Mouse (Mus musculus) kidney, postnatal 0 days (tissue): ENCODE measurements at regions not wholly inside any gene's neighbourhood (a gene's known extent, or its start where the extent isn't known, plus 50 kb on each side); places are given as distances from the start of the nearest gene placed in this dataset.

Source experiments
- ATAC-seq: fragments of 200-750 bp; cut with Nextera tagmentation; replicated peaks from 2 replicates; pipeline ENCODE4 v1.8.0; 2017; ENCODE audit warnings: low read depth, moderate number of reproducible peaks, moderate TSS enrichment, moderate library complexity; ENCODE audit not compliant: low FRiP score
- DNase-seq: peaks from one replicate; pipeline ENCODE4 v3.0.0-alpha.2; 2016; ENCODE audit warnings: low spot score
- H3K27ac ChIP-seq: fragments of 300-500 bp; sonication (generic); 2 replicates; pipeline ENCODE4 v1.5.1; 2014; ENCODE audit warnings: mild to moderate bottlenecking
- H3K27me3 ChIP-seq: fragments of 300-500 bp; sonication (generic); 2 replicates; pipeline ENCODE4 v1.6.1; 2014; ENCODE audit warnings: low read length, mixed read lengths; ENCODE audit not compliant: insufficient read depth
- H3K36me3 ChIP-seq: fragments of 300-500 bp; sonication (generic); 2 replicates; pipeline ENCODE4 v1.6.1; 2014; ENCODE audit warnings: low read length, mixed read lengths; ENCODE audit not compliant: insufficient read depth
- H3K4me1 ChIP-seq: fragments of 300-500 bp; sonication (generic); replicated peaks from 2 replicates; pipeline ENCODE4 v1.6.1; 2014; ENCODE audit warnings: antibody characterized with exemption, low read length, mixed read lengths; ENCODE audit not compliant: insufficient read depth
- H3K4me2 ChIP-seq: fragments of 300-500 bp; sonication (generic); 2 replicates; pipeline ENCODE4 v1.6.1; 2014; ENCODE audit warnings: mild to moderate bottlenecking, low read length, moderate library complexity, mixed read lengths
- H3K4me3 ChIP-seq: fragments of 300-500 bp; sonication (generic); replicated peaks from 2 replicates; pipeline ENCODE4 v1.5.1; 2014; ENCODE audit warnings: low read depth, low read length
- H3K9ac ChIP-seq: fragments of 300-500 bp; sonication (generic); 2 replicates; pipeline ENCODE4 v1.6.1; 2014; ENCODE audit warnings: low read depth, low read length
- H3K9me3 ChIP-seq: fragments of 300-500 bp; sonication (generic); replicated peaks from 2 replicates; pipeline ENCODE4 v1.6.1; 2016; ENCODE audit warnings: low read length, inconsistent platforms, mixed read lengths
- CTCF ChIP-seq: IDR thresholded peaks from 2 replicates; pipeline ENCODE4 v1.5.1; 2016; ENCODE audit warnings: antibody characterized with exemption, low read depth, mild to moderate bottlenecking, moderate library complexity
- WGBS: fragments of 180-500 bp; shearing (Covaris S2); extraction: QIAGEN DNeasy Blood & Tissue Kit; methylation state at CpG from one replicate; pipeline ENCODE4 v1.1.7; 2014; 5-methylcytosine and 5-hydroxymethylcytosine counted together

DNA sequence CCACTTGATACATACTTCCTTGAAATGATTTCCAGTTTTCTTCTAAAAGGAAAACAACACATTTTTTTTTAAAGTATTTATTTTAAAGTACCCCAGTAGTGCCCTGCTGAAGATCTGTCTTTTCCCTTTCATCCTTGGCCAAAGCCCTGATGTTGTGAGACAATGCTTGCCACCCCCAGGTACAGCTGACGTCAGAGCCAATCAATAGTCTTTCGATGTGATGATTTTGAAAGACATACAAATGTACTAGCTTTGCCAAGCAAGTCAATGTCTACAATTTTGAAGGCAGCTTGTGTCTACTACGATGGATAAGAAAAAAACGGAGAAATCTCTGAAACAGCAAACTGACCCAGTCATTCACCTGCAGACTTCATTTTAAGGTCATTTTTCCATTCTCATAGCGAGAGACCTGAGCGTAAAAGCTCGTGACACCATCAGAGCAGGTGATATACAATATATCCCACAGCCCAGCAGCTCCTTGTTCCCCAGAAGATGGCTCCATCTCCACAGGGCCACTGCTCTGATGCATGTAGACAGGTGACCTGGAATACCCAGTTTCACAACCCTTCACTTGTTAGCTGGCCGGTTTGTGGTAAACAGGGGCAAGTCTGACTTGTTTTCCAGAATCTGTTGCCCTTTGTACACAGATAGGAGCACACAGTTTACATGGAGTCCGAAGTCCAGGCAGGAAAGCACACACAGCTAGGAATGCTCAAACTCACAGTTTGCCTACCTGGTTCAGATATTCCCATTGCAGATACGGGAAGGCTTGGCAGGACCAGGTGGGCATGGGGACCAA lies 129.0 kb downstream of the Irs2 start:
- 83% methylated on average over 10 of the region's 10 CpGs for WGBS
- Histone ChIP-seq H3K4me1 (no peaks in the 10 kb centered on the region), H3K36me3 (no peaks in the 10 kb centered on the region), H3K9me3 (no peaks in the 10 kb centered on the region), H3K9ac (no peak overlapping the region), H3K27me3 (no peaks in the 10 kb centered on the region), H3K4me2 (no peak overlapping the region), H3K4me3 (no peak overlapping the region), H3K27ac (no peak overlapping the region)
- DNase-seq: no peak
- no peak for TF ChIP-seq CTCF
- ATAC-seq: no peak

DNA sequence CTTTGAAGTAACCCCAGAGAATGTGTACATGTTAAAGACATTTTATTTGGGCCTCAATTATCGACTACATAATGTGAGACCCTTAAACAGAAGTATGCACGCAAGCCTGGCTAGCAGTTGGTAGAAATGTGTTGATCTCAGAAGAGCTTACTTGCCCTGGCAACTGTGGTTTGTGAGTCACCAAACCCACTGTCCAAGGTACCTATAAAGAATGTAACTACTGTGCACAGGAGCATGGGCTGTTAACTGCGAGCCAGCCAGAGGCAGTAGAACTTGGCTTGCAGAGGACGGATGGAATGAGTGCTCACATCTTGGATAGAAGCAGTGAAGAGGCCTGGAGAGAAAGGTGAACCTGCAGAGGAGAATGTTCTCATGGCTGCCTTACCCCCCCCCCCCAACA lies 129.9 kb downstream of the Irs2 start:
- no peak overlapping the region for H3K9ac ChIP-seq
- H3K27ac ChIP-seq: no peak overlapping the region
- no peaks in the 10 kb centered on the region for H3K36me3 ChIP-seq
- no peak overlapping the region for H3K4me2 ChIP-seq
- ATAC-seq (no peak), DNase-seq (no peak)
- no peak for TF ChIP-seq CTCF
- H3K27me3 ChIP-seq: no peaks in the 10 kb centered on the region
- H3K9me3 ChIP-seq: no peaks in the 10 kb centered on the region
- 83% methylated on average over 4 of the region's 4 CpGs for WGBS
- H3K4me3 ChIP-seq: no peak overlapping the region
- no peaks in the 10 kb centered on the region for H3K4me1 ChIP-seq

DNA sequence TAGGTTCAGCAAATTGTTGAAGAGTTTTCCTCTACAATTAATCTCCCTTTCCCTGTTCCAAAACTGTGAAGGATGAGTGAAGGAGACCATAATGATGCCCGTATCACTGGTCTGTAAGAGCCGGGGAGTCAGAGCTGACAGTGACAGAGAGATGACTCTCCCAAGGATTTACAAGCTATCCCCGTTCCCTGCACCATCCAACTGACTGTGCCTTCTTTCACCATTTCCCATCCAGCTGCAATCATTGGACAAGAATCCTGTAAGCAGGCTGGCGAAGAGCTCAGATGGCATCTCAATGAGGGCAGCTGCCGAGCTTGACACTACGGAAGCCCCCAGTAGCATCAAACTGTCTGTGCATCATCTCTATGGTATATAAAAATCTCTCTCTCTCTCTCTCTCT lies 133.1 kb downstream of the Irs2 start:
- H3K9ac ChIP-seq: no peak overlapping the region
- TF ChIP-seq CTCF: no peak
- WGBS: 69% methylated on average over 6 of the region's 6 CpGs
- no peak for DNase-seq
- H3K27me3 ChIP-seq: no peaks in the 10 kb centered on the region
- no peaks in the 10 kb centered on the region for H3K36me3 ChIP-seq
- H3K4me3 ChIP-seq: no peak overlapping the region
- H3K4me2 ChIP-seq: no peak overlapping the region
- no peak overlapping the region for H3K27ac ChIP-seq
- no peaks in the 10 kb centered on the region for H3K4me1 ChIP-seq
- no peak for ATAC-seq
- no peaks in the 10 kb centered on the region for H3K9me3 ChIP-seq

DNA sequence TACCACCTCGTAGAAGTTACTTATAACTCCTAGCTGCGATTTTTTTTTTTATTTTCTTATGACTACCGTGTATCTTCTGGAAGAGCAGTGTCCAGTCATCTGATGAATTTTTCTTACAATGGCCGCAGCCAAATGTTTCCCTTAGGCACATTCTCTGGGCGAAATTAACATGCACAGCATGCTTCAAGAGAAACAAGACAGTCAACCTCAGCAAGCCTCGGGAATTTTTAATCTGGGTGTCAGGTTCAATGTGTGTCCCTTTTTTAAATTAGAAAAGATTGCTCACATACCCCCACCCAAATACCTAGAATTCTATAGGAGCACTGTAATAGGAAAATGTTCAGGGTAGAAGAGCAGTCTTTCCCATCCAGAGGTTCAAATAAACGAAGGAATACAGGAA lies 136.8 kb downstream of the Irs2 start:
- H3K4me1 ChIP-seq: peaks cover 3% of the 10 kb centered on the region; the same call in 1 of the 2 replicates
- DNase-seq: no peak
- no peak for TF ChIP-seq CTCF
- H3K4me3 ChIP-seq: no peak overlapping the region
- H3K9ac ChIP-seq: no peak overlapping the region
- no peak overlapping the region for H3K4me2 ChIP-seq
- no peak for ATAC-seq
- H3K27me3 ChIP-seq: no peaks in the 10 kb centered on the region
- WGBS: 64% methylated on average over 7 of the region's 7 CpGs
- H3K9me3 ChIP-seq: no peaks in the 10 kb centered on the region
- H3K27ac ChIP-seq: no peak overlapping the region
- H3K36me3 ChIP-seq: no peaks in the 10 kb centered on the region

DNA sequence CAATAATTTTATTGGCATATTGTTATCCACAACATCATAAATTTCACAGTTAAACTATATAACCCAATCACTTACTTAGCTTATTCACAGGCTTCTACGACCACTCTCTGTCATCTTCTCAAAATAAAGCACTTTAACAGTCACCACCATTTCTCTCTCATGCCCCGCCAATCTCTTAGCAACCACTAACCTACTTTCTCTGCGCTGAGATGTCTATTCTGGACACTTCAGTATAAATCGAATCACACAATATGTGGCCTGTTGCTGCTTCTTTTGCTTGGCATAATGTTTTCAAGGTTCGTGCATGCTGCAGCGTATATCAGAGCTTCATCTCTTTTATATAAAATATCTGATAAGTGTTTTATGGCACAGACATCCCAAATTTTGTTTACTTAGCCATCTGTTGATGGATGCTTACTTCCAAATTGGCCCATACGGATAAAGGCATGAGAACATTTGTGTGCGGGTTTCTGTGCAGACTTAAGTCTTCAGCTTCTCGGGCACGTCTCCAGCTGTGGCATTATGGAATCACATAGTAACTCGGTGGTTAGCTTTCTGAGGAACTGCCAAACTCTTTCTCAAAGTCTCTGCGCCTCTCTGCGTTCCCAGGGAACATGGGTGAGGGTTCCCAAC lies 137.7 kb downstream of the Irs2 start:
- ATAC-seq: no peak
- peaks cover 11% of the 10 kb centered on the region for H3K4me1 ChIP-seq
- TF ChIP-seq CTCF: no peak
- no peak overlapping the region for H3K4me3 ChIP-seq
- 87% methylated on average over 13 of the region's 13 CpGs for WGBS
- no peaks in the 10 kb centered on the region for H3K27me3 ChIP-seq
- no peak overlapping the region for H3K9ac ChIP-seq
- DNase-seq: no peak
- no peaks in the 10 kb centered on the region for H3K9me3 ChIP-seq
- H3K27ac ChIP-seq: no peak overlapping the region
- H3K36me3 ChIP-seq: no peaks in the 10 kb centered on the region
- no peak overlapping the region for H3K4me2 ChIP-seq

DNA sequence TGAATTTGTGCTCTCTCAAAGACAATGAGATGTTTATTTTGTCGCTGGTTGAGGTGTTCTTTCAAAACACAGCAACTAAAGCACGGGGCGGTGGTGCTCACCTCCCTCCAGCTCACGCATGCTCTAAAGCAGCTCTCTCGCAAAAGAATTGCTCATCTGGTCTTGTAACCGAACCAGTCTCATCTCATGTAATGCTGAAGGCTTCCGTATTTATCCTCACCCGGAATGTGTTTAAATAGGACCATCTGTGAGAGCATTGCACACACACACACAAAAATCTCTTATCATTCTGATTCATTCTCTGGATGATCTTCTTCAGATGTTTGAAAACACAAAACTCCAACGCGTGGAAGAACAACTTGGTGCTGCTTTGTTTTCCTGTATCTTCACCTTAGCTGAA lies 138.4 kb downstream of the Irs2 start:
- Histone ChIP-seq H3K4me1 (peaks cover 15% of the 10 kb centered on the region), H3K4me2 (no peak overlapping the region), H3K9ac (no peak overlapping the region), H3K36me3 (no peaks in the 10 kb centered on the region), H3K9me3 (no peaks in the 10 kb centered on the region), H3K27ac (no peak overlapping the region), H3K4me3 (no peak overlapping the region), H3K27me3 (no peaks in the 10 kb centered on the region)
- no peak for ATAC-seq
- no peak for TF ChIP-seq CTCF
- DNase-seq: no peak
- 79% methylated on average over 10 of the region's 10 CpGs for WGBS
